13 mouse cellular contexts compared by ENCODE assay signal in the genomic region with DNA sequence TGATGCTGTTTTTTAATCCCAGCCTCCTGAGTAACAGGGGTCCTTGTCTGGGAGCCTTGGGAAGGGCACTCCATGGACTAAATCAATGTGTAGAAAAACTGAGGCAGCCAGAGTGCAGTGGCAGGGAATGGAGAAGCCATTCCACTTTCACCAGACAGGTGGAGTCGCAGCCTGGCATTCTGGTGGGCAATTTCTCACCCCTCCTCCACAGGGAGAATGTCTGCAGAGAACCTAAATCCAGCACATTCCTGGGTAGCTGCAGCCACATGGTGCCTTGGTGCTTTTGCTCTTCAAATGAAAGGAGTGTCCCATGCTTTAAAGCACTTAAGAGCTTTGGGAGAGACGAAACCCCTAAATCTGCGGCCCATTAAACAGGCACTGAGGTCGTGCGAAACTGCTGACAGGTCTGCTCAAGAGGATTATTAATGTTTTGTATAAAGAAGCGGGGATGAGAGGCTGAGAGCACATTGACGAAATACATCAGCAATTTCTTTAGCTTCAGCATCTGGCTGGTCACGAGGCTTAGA.
DNase-seq lines count a peak whose midpoint lies in the region; ATAC-seq lines count a peak whose summit lies in the region.
"Had no signal": no experiment of that assay in that cellular context is flagged by ENCODE, and none has a peak within 500 bp of the region (broad histone marks: within the 10 kb centered on the region; RNA-seq: fewer than 3 reads in every experiment).

No protein-coding gene starts in this region.

- peak overlapping the region; percentile 52; the same call in 1 of the 2 replicates for H3K27ac ChIP-seq in limb, embryonic 13.5 days
- H3K27ac ChIP-seq in limb, embryonic 10.5 days = no peak overlapping the region
- H3K27ac ChIP-seq in neural tube, embryonic 13.5 days (replicated peaks) = peak overlapping the region; percentile 61
- H3K27ac ChIP-seq: heart, embryonic 15.5 days; liver, embryonic 14.5 days had no signal

- peaks cover 40% of the 10 kb centered on the region for H3K36me3 ChIP-seq in limb, embryonic 13.5 days
- H3K36me3 ChIP-seq in limb, embryonic 10.5 days = peaks cover 39% of the 10 kb centered on the region
- peaks cover 27% of the 10 kb centered on the region for H3K36me3 ChIP-seq in neural tube, embryonic 13.5 days

- WGBS in limb, embryonic 13.5 days = 40% methylated on average over 8 of the region's 8 CpGs
- 60% methylated on average over 8 of the region's 8 CpGs for WGBS in limb, embryonic 10.5 days
- 36% methylated on average over 8 of the region's 8 CpGs for WGBS in neural tube, embryonic 13.5 days

- H3K4me3 ChIP-seq in limb, embryonic 13.5 days = no peak overlapping the region
- H3K4me3 ChIP-seq in limb, embryonic 10.5 days = no peak overlapping the region
- no peak overlapping the region for H3K4me3 ChIP-seq in neural tube, embryonic 13.5 days
- H3K4me3 ChIP-seq: heart, embryonic 15.5 days had no signal

- H3K4me1 ChIP-seq in limb, embryonic 13.5 days = peaks cover 20% of the 10 kb centered on the region
- H3K4me1 ChIP-seq in limb, embryonic 10.5 days = peaks cover 10% of the 10 kb centered on the region
- peaks cover 16% of the 10 kb centered on the region for H3K4me1 ChIP-seq in neural tube, embryonic 13.5 days (replicated peaks)

- peak; percentile 9 for DNase-seq in embryo, embryonic 11 days
- no peak for DNase-seq in embryo, embryonic 9.5 days (ENCODE audit: extremely low spot score)
- no peak for DNase-seq in limb, embryonic 10.5 days (ENCODE audit: low spot score)
- DNase-seq in forelimb bud, embryonic 11.5 days (ENCODE audit: low read depth, low spot score) = peak; percentile 39
- no peak for DNase-seq in MN1 (ENCODE audit: low spot score)
- no peak for DNase-seq in heart, postnatal 4 days
- DNase-seq: adrenal gland, adult 8-10 months; cerebellum, adult 11 months; kidney, adult 2 months had no signal

- H3K4me2 ChIP-seq in limb, embryonic 13.5 days (replicated peaks) = 0 out of 2 replicates have a peak overlapping the region, but pooled peaks have one; percentile 7
- H3K4me2 ChIP-seq in neural tube, embryonic 13.5 days = peak overlapping the region; percentile 39
- H3K4me2 ChIP-seq: heart, embryonic 15.5 days had no signal

- no peak for ATAC-seq in limb, embryonic 13.5 days (ENCODE audit: low FRiP score, low read depth)
- ATAC-seq in neural tube, embryonic 13.5 days (ENCODE audit: low read depth) = peak; percentile 58

- no peaks in the 10 kb centered on the region for H3K27me3 ChIP-seq in limb, embryonic 13.5 days
- H3K27me3 ChIP-seq in limb, embryonic 10.5 days (ENCODE audit: low read depth, poor library complexity, severe bottlenecking) = no peaks in the 10 kb centered on the region
- no peaks in the 10 kb centered on the region for H3K27me3 ChIP-seq in neural tube, embryonic 13.5 days
- H3K27me3 ChIP-seq: heart, embryonic 15.5 days had no signal

- H3K9me3 ChIP-seq in limb, embryonic 13.5 days = no peaks in the 10 kb centered on the region
- no peaks in the 10 kb centered on the region for H3K9me3 ChIP-seq in limb, embryonic 10.5 days (replicated peaks)
- no peaks in the 10 kb centered on the region for H3K9me3 ChIP-seq in neural tube, embryonic 13.5 days
- H3K9me3 ChIP-seq: heart, embryonic 15.5 days had no signal

- H3K9ac ChIP-seq in limb, embryonic 13.5 days = no peak overlapping the region
- H3K9ac ChIP-seq in neural tube, embryonic 13.5 days = 0 out of 2 replicates have a peak overlapping the region, but pooled peaks have one; percentile 34
- H3K9ac ChIP-seq: heart, embryonic 15.5 days; liver, embryonic 14.5 days had no signal

Comparison
In these comparisons a context has a peak if more than half of its experiments do, and no peak if none do; other contexts are left out.
1. DNase-seq: peak in embryo, embryonic 11 days (single experiment) and forelimb bud, embryonic 11.5 days (single experiment); none in embryo, embryonic 9.5 days (single experiment), limb, embryonic 10.5 days (single experiment), MN1 (single experiment) and heart, postnatal 4 days (single experiment).